Mouse (Mus musculus): ENCODE data around the gene Gm5244. TPM values are rescaled to one million over a fixed set of nuclear protein-coding genes. Genes with fewer than 3 reads are reported as not detected.

Gm5244 gene
- polyA plus RNA-seq, 1 experiment from 2014 or later: not detected

DNA sequence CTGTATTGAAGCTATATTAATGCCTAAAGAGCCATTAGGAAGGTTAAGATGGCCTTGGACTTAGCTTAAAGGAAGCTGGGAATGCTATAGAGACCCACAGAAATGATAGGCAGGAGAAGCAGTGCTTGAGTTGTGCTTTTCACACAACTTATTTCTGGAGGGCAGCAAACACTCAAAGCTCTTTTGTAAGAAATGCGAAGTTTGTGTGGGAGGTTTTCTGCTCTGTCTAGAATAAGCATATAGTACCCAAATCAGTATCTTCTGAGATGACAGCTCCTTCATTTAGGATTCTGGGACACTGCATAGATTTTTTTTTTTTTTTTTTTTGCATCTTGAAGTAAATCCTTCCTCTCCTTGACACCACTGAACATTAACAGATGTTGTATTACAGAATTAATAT is 8.0 kb upstream of the Gm5244 start:
- ATAC-seq (ENCODE audit: low read depth) (no peak), DNase-seq (ENCODE audit: low spot score) (no peak)
- Histone ChIP-seq H3K27ac (replicated peaks; ENCODE audit: low read depth, low read length) (no peak overlapping the region), H3K4me1 (ENCODE audit: control insufficient read depth, insufficient read depth, low read length) (no peaks in the 10 kb centered on the region), H3K4me3 (ENCODE audit: low read depth, low read length) (no peak overlapping the region), H3K9me3 (ENCODE audit: control insufficient read depth, low read length) (no peaks in the 10 kb centered on the region), H3K9ac (ENCODE audit: low read depth, low read length) (no peak overlapping the region), H3K36me3 (ENCODE audit: control insufficient read depth, insufficient read depth, low read length) (no peaks in the 10 kb centered on the region), H3K27me3 (replicated peaks; ENCODE audit: control insufficient read depth, insufficient read depth, low read length) (no peaks in the 10 kb centered on the region), H3K4me2 (ENCODE audit: low read depth, low read length) (no peak overlapping the region)
- 91% methylated on average over 1 of the region's 1 CpGs for WGBS

DNA sequence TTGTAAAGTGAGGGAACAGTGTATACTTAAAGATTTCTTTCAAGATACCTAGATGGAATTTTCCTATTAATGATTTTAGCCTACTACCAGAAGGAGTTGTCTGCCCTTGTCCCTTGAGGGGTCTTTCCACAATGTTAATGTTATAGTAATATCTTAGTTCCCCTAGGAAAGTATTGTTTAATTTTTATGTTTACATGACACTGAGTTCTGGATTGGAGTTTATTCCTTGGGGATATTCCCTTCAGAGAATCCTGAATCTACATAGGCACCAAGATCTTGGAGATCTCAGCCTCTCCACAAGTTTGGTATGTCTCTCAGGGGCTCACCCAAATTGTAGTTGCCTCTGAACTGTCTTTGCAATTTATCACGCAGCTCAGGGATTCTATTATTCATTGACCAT is 10.5 kb downstream of the Gm5244 start, which contains the start of gene Olfr1444:
TSS of gene Olfr1444 (plus strand) at position 301 of the 400 bp plus-strand sequence.
- H3K27ac ChIP-seq (replicated peaks; ENCODE audit: low read depth, low read length): no peak within 1 kb of the TSS
- H3K4me3 ChIP-seq (ENCODE audit: low read depth, low read length): no peak within 1 kb of the TSS
- no peaks in the 10 kb centered on the region for H3K27me3 ChIP-seq (replicated peaks; ENCODE audit: control insufficient read depth, insufficient read depth, low read length)
- 49% methylated on average over 1 of the region's 1 CpGs for WGBS
- no peaks in the 10 kb centered on the region for H3K9me3 ChIP-seq (ENCODE audit: control insufficient read depth, low read length)
- DNase-seq (ENCODE audit: low spot score) (no peak), ATAC-seq (ENCODE audit: low read depth) (no peak)
- no peak within 1 kb of the TSS for H3K9ac ChIP-seq (ENCODE audit: low read depth, low read length)
- no peaks in the 10 kb centered on the region for H3K36me3 ChIP-seq (ENCODE audit: control insufficient read depth, insufficient read depth, low read length)
- H3K4me1 ChIP-seq (ENCODE audit: control insufficient read depth, insufficient read depth, low read length): no peaks in the 10 kb centered on the region
- H3K4me2 ChIP-seq (ENCODE audit: low read depth, low read length): no peak within 1 kb of the TSS

DNA sequence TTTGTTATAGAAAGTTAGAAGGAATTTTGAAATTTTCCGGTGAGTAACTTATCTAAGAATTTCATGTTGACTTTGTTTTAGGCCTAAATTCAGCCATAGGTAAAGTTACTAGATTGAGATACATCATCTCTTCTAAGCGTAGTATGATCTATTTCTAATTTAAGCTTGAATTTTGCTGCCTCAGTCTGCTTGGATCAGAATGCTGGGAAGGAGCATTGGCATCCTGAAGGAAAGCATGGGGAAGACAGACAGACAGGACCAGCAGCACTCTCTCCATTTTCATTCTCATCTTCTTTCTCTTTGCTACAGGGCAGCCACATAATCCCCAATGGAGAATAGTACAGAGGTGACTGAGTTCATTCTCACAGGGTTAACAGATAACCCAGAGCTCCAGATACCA is 37.1 kb downstream of the Gm5244 start, which contains the start of gene Olfr1445:
TSS of gene Olfr1445 (plus strand) at position 301 of the 400 bp plus-strand sequence.
- ATAC-seq (ENCODE audit: low read depth) (no peak), DNase-seq (ENCODE audit: low spot score) (no peak)
- Histone ChIP-seq H3K27ac (replicated peaks; ENCODE audit: low read depth, low read length) (no peak within 1 kb of the TSS), H3K9ac (ENCODE audit: low read depth, low read length) (no peak within 1 kb of the TSS), H3K36me3 (ENCODE audit: control insufficient read depth, insufficient read depth, low read length) (no peaks in the 10 kb centered on the region), H3K27me3 (replicated peaks; ENCODE audit: control insufficient read depth, insufficient read depth, low read length) (no peaks in the 10 kb centered on the region), H3K4me1 (ENCODE audit: control insufficient read depth, insufficient read depth, low read length) (no peaks in the 10 kb centered on the region), H3K4me2 (ENCODE audit: low read depth, low read length) (no peak within 1 kb of the TSS), H3K9me3 (ENCODE audit: control insufficient read depth, low read length) (no peaks in the 10 kb centered on the region), H3K4me3 (ENCODE audit: low read depth, low read length) (no peak within 1 kb of the TSS)
- WGBS: 79% methylated on average over 2 of the region's 2 CpGs

DNA sequence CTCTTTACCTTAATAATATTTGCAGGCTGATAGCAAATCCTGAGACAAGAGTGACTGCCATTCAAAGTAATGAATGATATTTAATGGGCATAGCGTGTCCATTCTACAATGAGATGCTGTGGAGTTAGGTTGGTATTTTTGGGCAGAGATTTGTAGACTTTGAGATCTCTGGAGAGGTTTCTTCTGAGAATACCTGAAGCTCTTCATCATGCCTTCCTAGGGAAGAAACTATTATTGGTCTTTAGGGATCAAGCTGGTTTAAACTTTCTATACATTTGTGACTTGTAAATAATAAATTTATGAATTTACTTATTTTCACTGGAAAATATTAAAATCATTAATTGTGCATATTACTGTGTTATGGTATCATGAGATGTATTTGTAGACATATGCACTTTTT is 46.9 kb downstream of the Gm5244 start, which contains the start of gene Olfr1446:
TSS of gene Olfr1446 (minus strand) at position 101 of the 400 bp plus-strand sequence.
- H3K4me1 ChIP-seq (ENCODE audit: control insufficient read depth, insufficient read depth, low read length): no peaks in the 10 kb centered on the region
- ATAC-seq (ENCODE audit: low read depth) (no peak), DNase-seq (ENCODE audit: low spot score) (no peak)
- no peak within 1 kb of the TSS for H3K4me2 ChIP-seq (ENCODE audit: low read depth, low read length)
- H3K9me3 ChIP-seq (ENCODE audit: control insufficient read depth, low read length): no peaks in the 10 kb centered on the region
- H3K9ac ChIP-seq (ENCODE audit: low read depth, low read length): no peak within 1 kb of the TSS
- no peaks in the 10 kb centered on the region for H3K27me3 ChIP-seq (replicated peaks; ENCODE audit: control insufficient read depth, insufficient read depth, low read length)
- no peak within 1 kb of the TSS for H3K27ac ChIP-seq (replicated peaks; ENCODE audit: low read depth, low read length)
- WGBS: 80% methylated on average over 1 of the region's 1 CpGs
- no peaks in the 10 kb centered on the region for H3K36me3 ChIP-seq (ENCODE audit: control insufficient read depth, insufficient read depth, low read length)
- H3K4me3 ChIP-seq (ENCODE audit: low read depth, low read length): no peak within 1 kb of the TSS

Other genes with a start within 250 kb of the Gm5244 start
- 0.07 and 0.18 TPM in 2 replicates for gene Gm4952, start 246.7 kb upstream of the Gm5244 start, polyA plus RNA-seq (2014; fragmentation: Nextera tagmentation; extraction: Ambion mirVana)
- gene Glyat, start 213.4 kb upstream of the Gm5244 start, polyA plus RNA-seq (2014; fragmentation: Nextera tagmentation; extraction: Ambion mirVana): not detected in 2 replicates
- gene Olfr1442, start 176.2 kb upstream of the Gm5244 start, polyA plus RNA-seq (2014; fragmentation: Nextera tagmentation; extraction: Ambion mirVana): not detected in 2 replicates
- gene Olfr1443, start 168.6 kb upstream of the Gm5244 start, polyA plus RNA-seq (2014; fragmentation: Nextera tagmentation; extraction: Ambion mirVana): not detected in 2 replicates
- gene Keg1, start 150.9 kb upstream of the Gm5244 start, polyA plus RNA-seq (2014; fragmentation: Nextera tagmentation; extraction: Ambion mirVana): not detected in 2 replicates
- 0.29 and 0.81 TPM in 2 replicates for gene Cntf, start 81.0 kb upstream of the Gm5244 start, polyA plus RNA-seq (2014; fragmentation: Nextera tagmentation; extraction: Ambion mirVana)
- 8.9 and 10.1 TPM in 2 replicates for gene Zfp91, start 50.6 kb upstream of the Gm5244 start, polyA plus RNA-seq (2014; fragmentation: Nextera tagmentation; extraction: Ambion mirVana)
- gene Lpxn, start 50.5 kb upstream of the Gm5244 start, polyA plus RNA-seq (2014; fragmentation: Nextera tagmentation; extraction: Ambion mirVana): 4.2 and 4.6 TPM in 2 replicates
- gene Olfr1444, start 10.6 kb downstream of the Gm5244 start, polyA plus RNA-seq (2014; fragmentation: Nextera tagmentation; extraction: Ambion mirVana): not detected in 2 replicates
- not detected in 2 replicates for gene Olfr1445, start 37.2 kb downstream of the Gm5244 start, polyA plus RNA-seq (2014; fragmentation: Nextera tagmentation; extraction: Ambion mirVana)
- not detected in 2 replicates for gene Olfr1446, start 46.8 kb downstream of the Gm5244 start, polyA plus RNA-seq (2014; fragmentation: Nextera tagmentation; extraction: Ambion mirVana)
- gene Olfr1447, start 57.1 kb downstream of the Gm5244 start, polyA plus RNA-seq (2014; fragmentation: Nextera tagmentation; extraction: Ambion mirVana): not detected in 2 replicates
- not detected in 2 replicates for gene Olfr1448, start 77.7 kb downstream of the Gm5244 start, polyA plus RNA-seq (2014; fragmentation: Nextera tagmentation; extraction: Ambion mirVana)
- not detected in 2 replicates for gene Olfr1449, start 84.2 kb downstream of the Gm5244 start, polyA plus RNA-seq (2014; fragmentation: Nextera tagmentation; extraction: Ambion mirVana)
- gene Olfr1450, start 103.6 kb downstream of the Gm5244 start, polyA plus RNA-seq (2014; fragmentation: Nextera tagmentation; extraction: Ambion mirVana): not detected in 2 replicates
- gene Olfr1451, start 148.3 kb downstream of the Gm5244 start, polyA plus RNA-seq (2014; fragmentation: Nextera tagmentation; extraction: Ambion mirVana): not detected in 2 replicates
- not detected in 2 replicates for gene Olfr1453, start 181.6 kb downstream of the Gm5244 start, polyA plus RNA-seq (2014; fragmentation: Nextera tagmentation; extraction: Ambion mirVana)
- gene Olfr1454, start 213.9 kb downstream of the Gm5244 start, polyA plus RNA-seq (2014; fragmentation: Nextera tagmentation; extraction: Ambion mirVana): 0.13 TPM in 1 of 2 replicates, not detected in the other